Mouse (Mus musculus) layer of hippocampus, adult 9-10 months (tissue): ENCODE data around the gene Pcnx.
"Not testable (repeated sequence)": the region's sequence is repeated elsewhere in the genome, so short reads cannot be mapped to it uniquely, and the experiment has no call there.

Experiments
- DNase-seq: peaks from one replicate; pipeline ENCODE4 v3.0.0; 2022; ENCODE audit warnings: low spot score

Pcnx gene

GRCm38 (mm10) chr12:81965416-81965815 is 105.6 kb downstream of the Pcnx start:
- DNase-seq: no peak

GRCm38 (mm10) chr12:81971042-81971883 is 111.4 kb downstream of the Pcnx start:
- no peak for DNase-seq

GRCm38 (mm10) chr12:81971884-81972362 is 112.1 kb downstream of the Pcnx start:
- no peak for DNase-seq

- no peak for DNase-seq
Measured at GRCm38 (mm10) chr12:81974806-81975205, 115.0 kb downstream of the Pcnx start.

GRCm38 (mm10) chr12:81977346-81977745 is 117.5 kb downstream of the Pcnx start:
- no peak for DNase-seq

- no peak for DNase-seq
Measured at GRCm38 (mm10) chr12:81979312-81979711, 119.5 kb downstream of the Pcnx start.

GRCm38 (mm10) chr12:81992106-81992505 is 132.3 kb downstream of the Pcnx start:
- DNase-seq: no peak

GRCm38 (mm10) chr12:81992996-81993395 is 133.2 kb downstream of the Pcnx start:
- no peak for DNase-seq

GRCm38 (mm10) chr12:81994911-81995667 is 135.3 kb downstream of the Pcnx start:
- DNase-seq: no peak

GRCm38 (mm10) chr12:81996679-81997362 is 137.0 kb downstream of the Pcnx start:
- DNase-seq: no peak

- no peak for DNase-seq
Measured at GRCm38 (mm10) chr12:81997497-81997896, 137.7 kb downstream of the Pcnx start.

GRCm38 (mm10) chr12:82002697-82003096 is 142.9 kb downstream of the Pcnx start:
- not testable (repeated sequence) for DNase-seq

- not testable (repeated sequence) for DNase-seq
Measured at GRCm38 (mm10) chr12:82025901-82026633, 166.2 kb downstream of the Pcnx start.

- DNase-seq: not testable (repeated sequence)
Measured at GRCm38 (mm10) chr12:82033524-82033923, 173.7 kb downstream of the Pcnx start.

GRCm38 (mm10) chr12:82033973-82034372 is 174.2 kb downstream of the Pcnx start:
- DNase-seq: not testable (repeated sequence)

- DNase-seq: not testable (repeated sequence)
Measured at GRCm38 (mm10) chr12:82044078-82044477, 184.3 kb downstream of the Pcnx start.
